ENCODE assay signal across 12 mouse cellular contexts in the genomic region with DNA sequence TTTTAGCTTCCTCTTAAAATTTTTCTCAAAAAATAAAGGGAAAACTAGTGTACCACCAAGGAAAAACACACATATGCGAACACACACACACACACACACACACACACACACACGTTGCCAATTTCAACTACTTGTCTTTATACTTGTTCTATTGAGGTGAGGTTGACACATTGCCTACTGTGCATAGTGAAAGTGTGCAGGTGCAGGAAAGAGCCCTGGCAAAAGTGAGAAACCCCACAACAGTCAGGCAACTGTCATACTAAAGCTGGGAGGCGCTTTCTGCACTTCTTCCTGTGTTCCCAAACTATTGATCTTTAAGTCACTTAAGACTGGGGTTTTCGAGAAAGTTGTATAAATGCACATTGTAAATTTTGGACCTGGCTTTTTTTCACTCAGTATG.
"Had no signal": no experiment of that assay in that cellular context is flagged by ENCODE, and none has a peak within 500 bp of the region (broad histone marks: within the 10 kb centered on the region; RNA-seq: fewer than 3 reads in every experiment).

No protein-coding gene starts in this region.

- DNase-seq: kidney, adult 11 months; kidney, adult 9 months; kidney, postnatal 14 days; kidney, postnatal 4 days; liver; lung, adult 18-20 months; lung, postnatal 10 days; lung, postnatal 36 days; midbrain, embryonic 14.5 days; right cerebral cortex, adult 18-20 months; right cerebral cortex, postnatal 14 days; spleen, adult 18-20 months had no signal
